Mouse (Mus musculus) heart, adult 2 months (tissue): Measurements from ENCODE around the gene Arhgap25.

ENCODE experiments used
- CTCF ChIP-seq: fragments of 200-600 bp; IDR thresholded peaks from 2 replicates; pipeline ENCODE4 v1.8.1; 2022; ENCODE audit warnings: antibody characterized with exemption, mild to moderate bottlenecking, moderate library complexity
- EP300 ChIP-seq: fragments of 200-500 bp; IDR thresholded peaks from 2 replicates; pipeline ENCODE4 v1.6.1; 2011; ENCODE audit warnings: low read depth, low read length, control low read depth; ENCODE audit not compliant: insufficient read depth
- POLR2A ChIP-seq: fragments of 200-500 bp; IDR thresholded peaks from 2 replicates; pipeline ENCODE4 v1.6.1; 2011; ENCODE audit warnings: mild to moderate bottlenecking, low read depth, low read length, control low read depth; ENCODE audit not compliant: insufficient read depth

DNA sequence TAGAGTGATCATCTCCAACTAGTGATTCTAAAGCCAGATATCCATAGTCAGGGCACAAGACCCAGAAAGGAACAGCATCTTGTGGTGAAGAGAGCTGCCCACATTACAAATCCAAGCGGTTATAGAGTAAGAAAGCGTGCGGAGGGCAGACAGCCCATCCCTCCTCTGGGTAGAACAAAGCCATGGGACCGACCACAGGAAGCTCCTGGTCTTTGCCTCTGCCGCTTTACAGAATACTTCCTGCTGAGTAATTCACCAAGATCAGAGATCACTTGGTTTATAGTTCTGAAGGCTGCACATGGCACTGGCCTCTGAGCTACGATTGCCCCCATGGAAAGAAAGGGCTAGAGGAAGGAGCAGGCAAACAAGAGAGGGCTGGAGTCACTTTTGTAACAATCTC, 30.6 kb downstream of the Arhgap25 start:
- no peak for TF ChIP-seq CTCF
- TF ChIP-seq POLR2A, result no peak
- TF ChIP-seq EP300, result no peak
